Mouse (Mus musculus) yolk sac, embryonic 10.5 days (tissue): Measurements from ENCODE around the gene Grhl3.

Source experiments
- DNase-seq: peaks from one replicate; pipeline ENCODE4 v3.0.0-alpha.2; 2017; ENCODE audit warnings: low spot score

Gene Grhl3

DNA sequence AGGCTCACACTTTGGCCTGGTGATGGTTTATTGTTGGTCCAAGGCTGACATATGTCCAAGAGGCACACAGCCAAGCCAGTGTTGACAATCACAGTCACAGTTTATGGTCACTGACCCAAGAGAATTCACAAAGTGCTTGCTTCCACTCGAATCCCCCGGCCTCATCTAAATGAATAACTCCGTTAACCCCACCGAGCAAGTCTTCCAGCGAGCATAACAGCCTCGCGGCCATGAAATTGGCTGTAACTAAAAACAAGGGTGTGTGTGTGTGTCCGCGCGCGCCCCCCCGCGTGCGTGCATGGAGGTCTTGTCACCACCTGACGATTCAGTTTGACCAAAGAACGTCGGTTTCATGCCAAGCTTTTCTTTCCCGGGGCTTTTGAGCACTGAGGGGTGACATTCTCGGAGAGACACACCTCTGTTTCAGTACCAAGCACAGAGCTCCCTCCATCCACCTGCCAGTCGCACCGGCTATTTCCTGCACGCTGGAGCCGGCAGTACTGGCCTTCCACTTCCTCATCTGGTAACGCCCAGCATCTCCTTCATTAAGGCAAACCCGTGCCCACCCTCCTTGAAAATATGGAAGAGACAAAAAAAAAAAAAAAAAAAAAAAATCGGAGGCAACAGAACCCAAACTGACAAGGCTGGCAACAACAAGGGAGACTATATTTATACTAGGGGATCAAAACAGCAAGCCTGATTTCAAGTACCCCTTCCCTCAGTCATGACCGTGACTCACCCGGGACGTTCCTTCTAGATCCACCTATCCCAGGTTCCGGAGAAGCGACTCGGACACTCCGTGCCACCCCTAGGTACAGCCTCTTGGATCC is 79.5 kb downstream of the Grhl3 start:
- peak; percentile 50 for DNase-seq

DNA sequence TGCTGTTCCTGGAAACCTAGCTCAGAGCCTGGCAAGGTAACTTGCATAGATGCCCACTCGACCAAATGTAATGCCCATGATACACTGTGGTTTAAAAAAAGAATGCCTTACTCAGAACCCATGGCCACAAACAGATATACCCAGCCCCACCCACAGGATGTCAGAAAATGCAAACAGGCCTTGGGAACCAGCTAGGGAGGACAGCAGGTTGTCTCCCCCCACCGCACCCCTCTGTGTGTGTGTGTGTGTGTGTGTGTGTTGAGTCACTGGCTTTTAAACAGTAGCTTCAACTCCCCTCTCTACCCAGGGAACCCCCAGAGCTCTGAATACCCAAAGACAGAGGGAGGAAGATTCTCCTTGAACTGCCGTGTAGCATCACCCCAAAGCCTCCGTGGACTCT is 80.2 kb downstream of the Grhl3 start:
- DNase-seq: no peak
